Mouse (Mus musculus) ES-Bruce4 (cell line): ENCODE measurements at regions not wholly inside any gene's neighbourhood (a gene's known extent, or its start where the extent isn't known, plus 50 kb on each side); places are given as distances from the start of the nearest gene placed in this dataset.

Experiments
- H3K27ac ChIP-seq: 2 replicates; pipeline ENCODE4 v1.5.1; 2012; ENCODE audit warnings: low read length, inconsistent platforms; ENCODE audit not compliant: insufficient read depth
- H3K27me3 ChIP-seq: 2 replicates; pipeline ENCODE4 v1.6.1; 2012; ENCODE audit warnings: mild to moderate bottlenecking, low read length, inconsistent platforms; ENCODE audit not compliant: control insufficient read depth, poor library complexity, insufficient read depth, severe bottlenecking
- H3K36me3 ChIP-seq: 2 replicates; pipeline ENCODE4 v1.6.1; 2012; ENCODE audit warnings: inconsistent platforms, mild to moderate bottlenecking, low read length, moderate library complexity; ENCODE audit not compliant: control insufficient read depth, poor library complexity, insufficient read depth, severe bottlenecking
- H3K4me1 ChIP-seq: one replicate; pipeline ENCODE4 v1.8.1; 2011; ENCODE audit warnings: low read length; ENCODE audit not compliant: control insufficient read depth, insufficient read depth
- H3K4me3 ChIP-seq: 2 replicates; pipeline ENCODE4 v1.5.1; 2011; ENCODE audit warnings: low read depth, mild to moderate bottlenecking, low read length
- H3K9ac ChIP-seq: 2 replicates; pipeline ENCODE4 v1.6.1; 2012; ENCODE audit warnings: low read depth, mild to moderate bottlenecking, inconsistent platforms; ENCODE audit not compliant: poor library complexity, severe bottlenecking
- H3K9me3 ChIP-seq: replicated peaks from 2 replicates; pipeline ENCODE4 v1.6.1; 2012; ENCODE audit warnings: mild to moderate bottlenecking, low read length, inconsistent platforms; ENCODE audit not compliant: control insufficient read depth, poor library complexity, insufficient read depth, severe bottlenecking
- CTCF ChIP-seq: IDR thresholded peaks from one replicate; pipeline ENCODE4 v1.8.1; 2011; ENCODE audit warnings: low read depth, low read length
- EP300 ChIP-seq: IDR thresholded peaks from 2 replicates; pipeline ENCODE4 v1.6.1; 2011; ENCODE audit warnings: low read depth, low read length; ENCODE audit not compliant: insufficient read depth
- POLR2A ChIP-seq: IDR thresholded peaks from one replicate; pipeline ENCODE4 v1.8.1; 2011; ENCODE audit warnings: low read length; ENCODE audit not compliant: insufficient read depth

- H3K9ac ChIP-seq: no peak overlapping the region
- H3K27me3 ChIP-seq: no peaks in the 10 kb centered on the region; the same call in 1 of the 2 replicates
- TF ChIP-seq POLR2A (no peak), CTCF (no peak), EP300 (no peak)
- H3K9me3 ChIP-seq: no peaks in the 10 kb centered on the region
- no peaks in the 10 kb centered on the region for H3K4me1 ChIP-seq
- H3K27ac ChIP-seq: no peak overlapping the region
- H3K36me3 ChIP-seq: no peaks in the 10 kb centered on the region
- no peak overlapping the region for H3K4me3 ChIP-seq
These were observed 593.1 kb downstream of the Ttll7 start for GRCm38 (mm10) chr3:147445066-147445844.

- H3K27ac ChIP-seq: no peak overlapping the region
- H3K9ac ChIP-seq: no peak overlapping the region
- no peaks in the 10 kb centered on the region; the same call in 1 of the 2 replicates for H3K27me3 ChIP-seq
- H3K36me3 ChIP-seq: no peaks in the 10 kb centered on the region
- no peak overlapping the region for H3K4me3 ChIP-seq
- no peaks in the 10 kb centered on the region for H3K4me1 ChIP-seq
- no peaks in the 10 kb centered on the region for H3K9me3 ChIP-seq
- TF ChIP-seq EP300 (no peak), CTCF (no peak), POLR2A (no peak)
These were observed 593.7 kb downstream of the Ttll7 start for GRCm38 (mm10) chr3:147445884-147446283.

GRCm38 (mm10) chr3:147452176-147452575 is 600.0 kb downstream of the Ttll7 start:
- TF ChIP-seq POLR2A (no peak), CTCF (no peak), EP300 (no peak)
- no peaks in the 10 kb centered on the region for H3K4me1 ChIP-seq
- no peaks in the 10 kb centered on the region for H3K27me3 ChIP-seq
- H3K9ac ChIP-seq: no peak overlapping the region
- no peaks in the 10 kb centered on the region for H3K36me3 ChIP-seq
- H3K9me3 ChIP-seq: no peaks in the 10 kb centered on the region
- no peak overlapping the region for H3K4me3 ChIP-seq
- H3K27ac ChIP-seq: no peak overlapping the region

- Histone ChIP-seq H3K27ac (no peak overlapping the region), H3K27me3 (no peaks in the 10 kb centered on the region), H3K9me3 (no peaks in the 10 kb centered on the region), H3K9ac (no peak overlapping the region), H3K4me3 (no peak overlapping the region), H3K4me1 (no peaks in the 10 kb centered on the region), H3K36me3 (no peaks in the 10 kb centered on the region)
- TF ChIP-seq EP300 (no peak), CTCF (no peak), POLR2A (no peak)
These were observed 603.2 kb downstream of the Ttll7 start for GRCm38 (mm10) chr3:147455383-147455782.

- TF ChIP-seq POLR2A (no peak), CTCF (no peak), EP300 (no peak)
- H3K9ac ChIP-seq: no peak overlapping the region
- no peaks in the 10 kb centered on the region for H3K9me3 ChIP-seq
- no peaks in the 10 kb centered on the region for H3K36me3 ChIP-seq
- no peaks in the 10 kb centered on the region for H3K27me3 ChIP-seq
- no peaks in the 10 kb centered on the region for H3K4me1 ChIP-seq
- no peak overlapping the region for H3K4me3 ChIP-seq
- H3K27ac ChIP-seq: no peak overlapping the region
These were observed 604.1 kb downstream of the Ttll7 start for GRCm38 (mm10) chr3:147456294-147456693.

- Histone ChIP-seq H3K4me3 (no peak overlapping the region), H3K36me3 (no peaks in the 10 kb centered on the region), H3K9ac (no peak overlapping the region), H3K9me3 (no peaks in the 10 kb centered on the region), H3K27ac (no peak overlapping the region), H3K4me1 (no peaks in the 10 kb centered on the region), H3K27me3 (no peaks in the 10 kb centered on the region)
- TF ChIP-seq EP300 (no peak), CTCF (no peak), POLR2A (no peak)
These were observed 605.9 kb downstream of the Ttll7 start for GRCm38 (mm10) chr3:147458115-147458514.
